Mouse (Mus musculus) 416B (cell line): ENCODE measurements around the gene Sugct.

Source experiments
- DNase-seq: peaks from one replicate; pipeline ENCODE4 v3.0.0; 2011; ENCODE audit warnings: low read depth

The Sugct gene

GRCm38 (mm10) chr13:17037899-17038298 is 657.5 kb downstream of the Sugct start:
- no peak for DNase-seq

GRCm38 (mm10) chr13:17030761-17031160 is 664.6 kb downstream of the Sugct start:
- no peak for DNase-seq

DNA sequence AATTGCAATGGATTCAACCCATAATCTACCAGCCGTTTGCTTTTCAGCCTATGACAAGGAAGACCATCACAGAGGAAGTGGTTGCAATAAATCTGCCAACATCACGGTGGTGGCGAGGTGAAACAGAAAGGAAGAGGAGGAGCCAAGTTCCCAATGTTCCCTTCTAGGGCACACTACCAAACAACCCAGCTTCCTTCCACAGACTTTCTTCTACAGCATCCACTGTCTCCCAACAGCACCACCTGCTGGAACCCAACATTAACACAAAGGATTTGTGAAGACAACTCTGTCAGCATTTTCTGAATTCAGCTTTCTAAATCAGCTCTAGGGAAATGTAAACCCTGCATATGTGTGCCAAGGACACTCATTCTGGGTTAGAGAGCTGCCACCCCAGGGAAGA is 666.8 kb downstream of the Sugct start:
- peak; percentile 75 for DNase-seq

- DNase-seq = no peak
These were observed 667.4 kb downstream of the Sugct start for GRCm38 (mm10) chr13:17027846-17028529.

- no peak for DNase-seq
These were observed 668.4 kb downstream of the Sugct start for GRCm38 (mm10) chr13:17027001-17027400.

DNA sequence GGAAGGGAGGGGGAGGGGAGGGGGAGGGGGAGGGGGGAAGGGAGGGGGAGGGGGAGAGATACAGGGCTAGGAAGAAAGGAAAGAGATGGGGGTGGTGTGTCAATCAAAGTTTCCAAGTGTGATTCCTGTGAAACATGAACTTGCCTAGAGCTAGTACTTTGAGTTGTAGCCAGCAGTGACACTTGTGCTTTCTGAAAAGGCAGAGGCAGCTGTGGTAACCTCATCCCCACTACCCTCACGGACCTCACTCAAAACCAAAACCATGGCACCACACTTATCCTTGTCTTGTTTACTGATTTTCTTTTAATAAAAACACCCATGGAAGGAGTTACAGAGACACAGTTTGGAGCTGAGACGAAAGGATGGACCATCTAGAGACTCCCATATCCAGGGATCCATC is 698.9 kb downstream of the Sugct start:
- DNase-seq = no peak

GRCm38 (mm10) chr13:16995321-16995720 is 700.0 kb downstream of the Sugct start:
- no peak for DNase-seq

- no peak for DNase-seq
These were observed 717.6 kb downstream of the Sugct start for GRCm38 (mm10) chr13:16977743-16978142.

DNA sequence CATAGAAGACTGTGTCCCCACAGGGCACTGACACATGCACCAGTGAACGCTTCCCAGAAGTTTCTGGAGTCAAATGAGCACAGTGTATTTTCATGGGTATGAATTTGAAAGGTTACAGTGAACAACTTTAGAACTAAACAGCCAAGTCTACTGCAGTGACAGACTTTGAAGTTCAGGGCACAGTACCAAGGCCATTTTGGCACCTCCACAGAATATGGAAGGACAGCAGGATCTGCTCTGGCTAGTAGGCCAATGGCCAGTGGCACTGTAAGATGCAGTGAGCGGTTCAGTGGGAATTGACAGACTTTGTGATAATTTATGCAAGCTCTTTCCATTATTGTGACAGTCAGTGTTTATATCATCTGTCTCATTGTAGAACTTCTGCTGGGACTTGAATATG is 724.1 kb downstream of the Sugct start:
- DNase-seq = no peak

DNA sequence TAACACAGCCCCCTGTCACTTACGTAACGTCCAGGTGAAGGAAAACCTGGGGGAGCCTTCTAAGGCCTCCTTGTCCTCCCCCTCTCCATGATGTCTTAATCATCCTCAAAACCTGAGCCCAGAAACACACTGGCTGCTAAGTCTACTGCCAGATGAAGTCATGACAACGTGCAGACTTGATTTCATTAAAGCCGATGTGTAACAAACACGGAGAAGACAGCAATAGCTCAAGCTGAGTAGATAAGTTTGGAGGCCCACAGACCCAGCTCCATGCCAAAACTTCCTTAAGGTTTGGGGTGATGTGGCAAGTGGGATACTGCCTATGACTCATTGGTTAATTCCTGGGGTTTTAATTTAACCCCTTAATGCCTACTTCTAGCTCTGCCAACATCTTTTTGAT is 726.4 kb downstream of the Sugct start:
- DNase-seq = no peak

DNA sequence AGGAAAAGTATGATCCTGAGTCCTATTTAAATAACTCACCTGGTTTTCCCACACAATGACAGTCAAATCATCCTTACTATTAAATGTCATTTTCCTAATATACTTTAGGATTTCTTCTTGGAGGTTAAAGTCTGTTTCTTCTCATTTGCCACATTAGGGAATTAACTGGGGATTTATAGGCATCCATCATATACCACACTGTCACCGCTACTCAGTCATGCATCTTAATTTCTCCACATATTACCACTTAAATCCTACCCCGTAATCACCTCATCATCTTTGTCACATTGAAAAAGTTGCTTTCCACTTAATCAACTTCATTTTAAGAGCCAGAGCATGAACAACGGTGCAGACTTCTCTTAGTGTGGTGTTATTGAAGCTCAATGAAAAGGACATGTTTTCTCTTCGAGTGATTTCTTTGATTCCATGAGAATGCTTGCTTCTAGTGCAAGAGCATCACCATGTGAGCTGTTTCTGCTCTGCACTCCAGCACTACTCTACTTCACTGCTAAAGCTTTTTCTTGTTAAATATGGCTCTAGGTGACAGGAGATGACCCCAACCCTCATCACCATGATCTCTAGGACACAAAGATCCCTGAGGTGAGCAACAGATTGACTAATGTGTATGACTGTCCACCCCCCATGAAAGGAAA is 730.4 kb downstream of the Sugct start:
- no peak for DNase-seq

GRCm38 (mm10) chr13:16952045-16952444 is 743.3 kb downstream of the Sugct start:
- no peak for DNase-seq

DNA sequence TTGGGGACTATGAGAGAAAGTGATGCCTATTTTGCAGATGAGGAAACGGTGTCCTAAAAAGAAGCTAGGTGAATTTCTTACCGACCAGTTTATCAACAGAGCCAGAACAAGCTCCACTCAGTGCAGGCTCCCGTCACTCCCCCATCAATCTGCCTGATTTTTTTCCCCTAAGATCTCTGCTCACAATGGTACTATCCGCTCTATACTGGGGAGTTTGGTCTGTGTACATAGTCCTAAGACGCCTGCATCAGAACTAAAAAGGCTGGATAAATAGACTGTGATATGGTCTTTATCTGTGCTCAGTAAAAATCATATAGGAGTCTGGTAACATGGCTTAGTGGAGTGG is 755.9 kb downstream of the Sugct start:
- no peak for DNase-seq

GRCm38 (mm10) chr13:16938552-16939465 is 756.5 kb downstream of the Sugct start:
- DNase-seq = no peak

GRCm38 (mm10) chr13:16937422-16938202 is 757.7 kb downstream of the Sugct start:
- DNase-seq = no peak

GRCm38 (mm10) chr13:16935029-16935428 is 760.3 kb downstream of the Sugct start:
- DNase-seq = no peak

DNA sequence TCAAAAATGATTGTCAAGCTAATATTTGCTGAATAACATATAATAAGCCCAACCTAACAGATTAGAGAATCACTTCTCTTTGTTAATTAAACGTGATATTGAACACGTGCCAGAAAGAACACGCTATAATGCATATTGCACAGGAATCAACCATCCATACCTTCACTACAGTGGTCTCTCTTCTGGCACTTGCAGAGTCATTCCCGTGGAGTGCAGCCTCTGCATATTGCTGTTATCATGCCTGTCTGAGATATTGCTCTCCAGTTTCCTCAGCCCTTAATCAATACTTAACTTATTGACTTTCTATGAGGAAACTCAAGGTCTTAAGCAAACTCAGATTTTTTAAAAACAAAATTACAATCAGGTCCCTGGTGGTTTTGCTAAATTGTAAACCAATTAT is 761.8 kb downstream of the Sugct start:
- DNase-seq = no peak

DNA sequence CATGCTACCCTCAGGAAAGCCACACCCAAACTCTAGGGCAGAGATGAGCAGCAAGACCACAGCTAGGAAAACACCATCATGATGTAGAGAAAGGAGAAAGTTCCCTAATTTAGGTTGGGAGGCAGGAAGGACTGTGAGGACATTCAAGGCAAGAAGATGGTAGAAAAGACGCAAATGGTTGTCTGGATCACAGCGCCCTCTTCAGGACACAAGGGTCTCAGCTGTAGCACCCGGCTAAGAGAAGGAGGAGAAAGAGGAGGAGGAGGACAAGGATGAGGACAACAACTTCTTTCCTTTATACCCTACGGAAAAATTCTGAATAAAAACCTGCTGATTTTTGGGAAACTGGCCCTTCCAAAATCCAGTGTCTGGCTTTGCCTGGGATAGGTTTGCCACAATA is 774.0 kb downstream of the Sugct start:
- no peak for DNase-seq

- no peak for DNase-seq
These were observed 779.7 kb downstream of the Sugct start for GRCm38 (mm10) chr13:16915697-16916096.

- DNase-seq = no peak
These were observed 783.1 kb downstream of the Sugct start for GRCm38 (mm10) chr13:16912214-16912613.

DNA sequence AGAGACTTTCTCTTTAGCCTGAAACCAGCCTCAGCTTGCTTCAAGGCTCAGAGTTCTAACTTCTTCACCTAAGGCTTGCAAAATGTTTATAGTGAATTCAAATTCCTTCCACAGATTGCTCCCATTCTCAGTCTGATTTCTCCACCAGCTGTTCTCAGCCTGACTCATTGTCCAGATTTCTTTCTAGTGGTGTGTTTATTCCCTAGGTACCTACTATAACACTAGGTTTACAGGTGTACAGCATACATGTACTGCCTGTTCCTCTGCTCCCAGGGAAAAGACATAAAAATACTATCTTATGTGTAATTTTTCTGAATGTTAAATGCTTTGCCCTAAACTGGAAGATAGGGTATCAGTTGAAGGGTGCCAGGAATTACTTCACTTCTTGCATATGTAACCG is 788.4 kb downstream of the Sugct start:
- no peak for DNase-seq

DNA sequence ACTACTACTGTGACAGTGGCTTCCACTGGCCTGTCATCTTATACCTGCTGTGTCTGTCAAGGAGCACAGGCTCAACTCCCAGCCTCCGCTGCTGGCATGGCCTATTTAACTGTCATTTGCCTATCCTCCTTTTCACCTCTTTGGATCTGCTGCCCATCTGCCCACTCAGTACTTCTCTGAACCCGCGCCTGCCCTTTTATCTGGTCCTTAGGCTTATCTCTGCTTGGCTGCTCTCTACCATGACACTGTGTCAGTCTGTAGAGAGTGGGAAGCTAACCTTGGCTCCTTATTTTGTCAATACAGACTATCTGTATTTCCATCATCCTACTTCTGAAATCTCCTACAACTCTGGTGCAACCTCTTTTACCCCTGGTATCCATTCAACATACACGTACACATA is 793.9 kb downstream of the Sugct start:
- no peak for DNase-seq
